Mouse (Mus musculus): ENCODE results near the gene Purb. TPM values are rescaled to one million over a fixed set of nuclear protein-coding genes. Genes with fewer than 3 reads are reported as not detected.

Purb gene
- polyA plus RNA-seq, 1 experiment from 2014 or later: 23.4 TPM

GRCm38 (mm10) chr11:6502506-6502905 is 26.8 kb upstream of the Purb start:
- Histone ChIP-seq H3K36me3 (ENCODE audit: inconsistent target) (peaks cover 18% of the 10 kb centered on the region), H3K79me2 (ENCODE audit: inconsistent target) (no peaks in the 10 kb centered on the region), H3K27ac (no peak overlapping the region), H3K4me3 (ENCODE audit: inconsistent target) (no peak overlapping the region)
- WGBS (ENCODE audit: missing documents): 100% methylated on average over 2 of the region's 2 CpGs

- H3K36me3 ChIP-seq (ENCODE audit: inconsistent target): no peaks in the 10 kb centered on the region
- 56% methylated on average over 12 of the region's 12 CpGs for WGBS (ENCODE audit: missing documents)
- no peak overlapping the region for H3K4me3 ChIP-seq (ENCODE audit: inconsistent target)
- H3K79me2 ChIP-seq (ENCODE audit: inconsistent target): no peaks in the 10 kb centered on the region
- no peak overlapping the region for H3K27ac ChIP-seq
Observed at GRCm38 (mm10) chr11:6497311-6497948, 21.7 kb upstream of the Purb start.

GRCm38 (mm10) chr11:6489691-6490503 is 14.2 kb upstream of the Purb start:
- WGBS (ENCODE audit: missing documents): 54% methylated on average over 6 of the region's 6 CpGs
- H3K79me2 ChIP-seq (ENCODE audit: inconsistent target): no peaks in the 10 kb centered on the region
- no peaks in the 10 kb centered on the region for H3K36me3 ChIP-seq (ENCODE audit: inconsistent target)
- H3K27ac ChIP-seq: no peak overlapping the region
- no peak overlapping the region for H3K4me3 ChIP-seq (ENCODE audit: inconsistent target)

GRCm38 (mm10) chr11:6489257-6489656 is 13.5 kb upstream of the Purb start:
- Histone ChIP-seq H3K79me2 (ENCODE audit: inconsistent target) (no peaks in the 10 kb centered on the region), H3K4me3 (ENCODE audit: inconsistent target) (no peak overlapping the region), H3K27ac (no peak overlapping the region), H3K36me3 (ENCODE audit: inconsistent target) (no peaks in the 10 kb centered on the region)
- WGBS (ENCODE audit: missing documents): 84% methylated on average over 6 of the region's 7 CpGs

- no peaks in the 10 kb centered on the region for H3K36me3 ChIP-seq (ENCODE audit: inconsistent target)
- WGBS (ENCODE audit: missing documents): 93% methylated on average over 5 of the region's 5 CpGs
- no peaks in the 10 kb centered on the region for H3K79me2 ChIP-seq (ENCODE audit: inconsistent target)
- no peak overlapping the region for H3K27ac ChIP-seq
- H3K4me3 ChIP-seq (ENCODE audit: inconsistent target): no peak overlapping the region
Observed at GRCm38 (mm10) chr11:6488041-6488684, 12.4 kb upstream of the Purb start.

- H3K27ac ChIP-seq: no peak overlapping the region
- no peaks in the 10 kb centered on the region for H3K36me3 ChIP-seq (ENCODE audit: inconsistent target)
- WGBS (ENCODE audit: missing documents): 83% methylated on average over 7 of the region's 7 CpGs
- H3K4me3 ChIP-seq (ENCODE audit: inconsistent target): no peak overlapping the region
- no peaks in the 10 kb centered on the region for H3K79me2 ChIP-seq (ENCODE audit: inconsistent target)
Observed at GRCm38 (mm10) chr11:6487496-6487895, 11.8 kb upstream of the Purb start.

GRCm38 (mm10) chr11:6486916-6487315 is 11.2 kb upstream of the Purb start:
- H3K4me3 ChIP-seq (ENCODE audit: inconsistent target): no peak overlapping the region
- H3K79me2 ChIP-seq (ENCODE audit: inconsistent target): no peaks in the 10 kb centered on the region
- 91% methylated on average over 6 of the region's 6 CpGs for WGBS (ENCODE audit: missing documents)
- H3K36me3 ChIP-seq (ENCODE audit: inconsistent target): no peaks in the 10 kb centered on the region
- no peak overlapping the region for H3K27ac ChIP-seq

GRCm38 (mm10) chr11:6484244-6484959 is 8.7 kb upstream of the Purb start:
- Histone ChIP-seq H3K36me3 (ENCODE audit: inconsistent target) (no peaks in the 10 kb centered on the region), H3K79me2 (ENCODE audit: inconsistent target) (no peaks in the 10 kb centered on the region), H3K4me3 (ENCODE audit: inconsistent target) (no peak overlapping the region), H3K27ac (no peak overlapping the region)
- 20% methylated on average over 3 of the region's 3 CpGs for WGBS (ENCODE audit: missing documents)

- no peak overlapping the region for H3K4me3 ChIP-seq (ENCODE audit: inconsistent target)
- H3K27ac ChIP-seq: no peak overlapping the region
- no peaks in the 10 kb centered on the region for H3K79me2 ChIP-seq (ENCODE audit: inconsistent target)
- H3K36me3 ChIP-seq (ENCODE audit: inconsistent target): no peaks in the 10 kb centered on the region
- 89% methylated on average over 2 of the region's 2 CpGs for WGBS (ENCODE audit: missing documents)
Observed at GRCm38 (mm10) chr11:6483103-6483502, 7.4 kb upstream of the Purb start.

GRCm38 (mm10) chr11:6481669-6482185 is 6.0 kb upstream of the Purb start:
- 87% methylated on average over 6 of the region's 6 CpGs for WGBS (ENCODE audit: missing documents)
- Histone ChIP-seq H3K4me3 (ENCODE audit: inconsistent target) (no peak overlapping the region), H3K27ac (no peak overlapping the region), H3K79me2 (ENCODE audit: inconsistent target) (no peaks in the 10 kb centered on the region), H3K36me3 (ENCODE audit: inconsistent target) (no peaks in the 10 kb centered on the region)

- 91% methylated on average over 13 of the region's 13 CpGs for WGBS (ENCODE audit: missing documents)
- Histone ChIP-seq H3K79me2 (ENCODE audit: inconsistent target) (no peaks in the 10 kb centered on the region), H3K4me3 (ENCODE audit: inconsistent target) (no peak overlapping the region), H3K36me3 (ENCODE audit: inconsistent target) (no peaks in the 10 kb centered on the region), H3K27ac (no peak overlapping the region)
Observed at GRCm38 (mm10) chr11:6480681-6481405, 5.1 kb upstream of the Purb start.

GRCm38 (mm10) chr11:6480191-6480590 is 4.5 kb upstream of the Purb start:
- H3K79me2 ChIP-seq (ENCODE audit: inconsistent target): no peaks in the 10 kb centered on the region
- H3K36me3 ChIP-seq (ENCODE audit: inconsistent target): no peaks in the 10 kb centered on the region
- 93% methylated on average over 7 of the region's 7 CpGs for WGBS (ENCODE audit: missing documents)
- no peak overlapping the region for H3K4me3 ChIP-seq (ENCODE audit: inconsistent target)
- H3K27ac ChIP-seq: no peak overlapping the region

- no peak overlapping the region for H3K27ac ChIP-seq
- H3K4me3 ChIP-seq (ENCODE audit: inconsistent target): no peak overlapping the region
- WGBS (ENCODE audit: missing documents): 96% methylated on average over 2 of the region's 2 CpGs
- peaks cover 8% of the 10 kb centered on the region for H3K79me2 ChIP-seq (ENCODE audit: inconsistent target)
- H3K36me3 ChIP-seq (ENCODE audit: inconsistent target): no peaks in the 10 kb centered on the region
Observed at GRCm38 (mm10) chr11:6479231-6479630, 3.5 kb upstream of the Purb start.

- H3K27ac ChIP-seq: no peak overlapping the region
- H3K4me3 ChIP-seq (ENCODE audit: inconsistent target): no peak overlapping the region
- peaks cover 26% of the 10 kb centered on the region for H3K79me2 ChIP-seq (ENCODE audit: inconsistent target)
- no peaks in the 10 kb centered on the region for H3K36me3 ChIP-seq (ENCODE audit: inconsistent target)
- 100% methylated on average over 1 of the region's 1 CpGs for WGBS (ENCODE audit: missing documents)
Observed at GRCm38 (mm10) chr11:6477350-6477749, 1.6 kb upstream of the Purb start.
